Mouse (Mus musculus): ENCODE results near the gene Zbtb46.
A peak's percentile ranks its signal among the peaks of the same experiment; 100 is the strongest.

The Zbtb46 gene

GRCm38 (mm10) chr2:181364860-181365596 lies 94.2 kb downstream of the Zbtb46 start, which contains the start of the genes Zgpat and Arfrp1:
Gene Zgpat, plus strand, starts transcription at chr2:181364928.
Gene Arfrp1, minus strand, starts transcription at chr2:181365404.
- DNase-seq (ENCODE audit: low spot score in 2 of 2), result peak; percentile 74 to 81

- DNase-seq (ENCODE audit: low spot score in 2 of 2), result no peak
Observed at GRCm38 (mm10) chr2:181364487-181364859, 94.8 kb downstream of the Zbtb46 start.

GRCm38 (mm10) chr2:181363946-181364345 lies 95.3 kb downstream of the Zbtb46 start:
- no peak for DNase-seq (ENCODE audit: low spot score in 2 of 2)

- DNase-seq (ENCODE audit: low spot score in 2 of 2), result no peak
Observed at GRCm38 (mm10) chr2:181356780-181357179, 102.4 kb downstream of the Zbtb46 start.

GRCm38 (mm10) chr2:181342766-181343165 lies 116.5 kb downstream of the Zbtb46 start:
- DNase-seq (ENCODE audit: low spot score in 2 of 2), result no peak

- no peak for DNase-seq (ENCODE audit: low spot score in 2 of 2)
Observed at GRCm38 (mm10) chr2:181340426-181340825, 118.8 kb downstream of the Zbtb46 start.

Data from frontal cortex, postnatal 14 days (tissue).